Mouse (Mus musculus): Measurements from ENCODE around the gene Ndufb5. TPM values are rescaled to one million over a fixed set of nuclear protein-coding genes. Genes with fewer than 3 reads are reported as not detected.
A peak's percentile ranks its signal among the peaks of the same experiment; 100 is the strongest.

Ndufb5 gene
- polyA plus RNA-seq (2015; fragmentation: Nextera tagmentation; extraction: Ambion mirVana), result 621 and 623 TPM in 2 replicates

- H3K27me3 ChIP-seq (ENCODE audit: control insufficient read depth, insufficient read depth, low read length), result no peaks in the 10 kb centered on the region
- peaks cover 25% of the 10 kb centered on the region for H3K4me1 ChIP-seq (ENCODE audit: control insufficient read depth, insufficient read depth, low read length)
- ATAC-seq (replicated peaks; ENCODE audit: extremely low read depth, insufficient read depth, low FRiP score), result peak; percentile 96
- H3K36me3 ChIP-seq (ENCODE audit: control insufficient read depth, insufficient read depth), result peaks cover 18% of the 10 kb centered on the region
- peak within 1 kb of the TSS; percentile 89 for H3K4me2 ChIP-seq (ENCODE audit: low read depth, low read length)
- H3K9me3 ChIP-seq (replicated peaks; ENCODE audit: control insufficient read depth, low read length), result no peaks in the 10 kb centered on the region
- peak within 1 kb of the TSS; percentile 94 for H3K27ac ChIP-seq (ENCODE audit: low read length)
- under 1% methylated on average over 62 of the region's 62 CpGs for WGBS
- H3K4me3 ChIP-seq (ENCODE audit: low read length), result peak within 1 kb of the TSS; percentile 99
- peak within 1 kb of the TSS; percentile 94 for H3K9ac ChIP-seq (ENCODE audit: low read length)
These were observed at the start of gene Ndufb5 for GRCm38 (mm10) chr3:32736244-32737171. TSS of gene Ndufb5 (plus strand) at chr3:32736990.

- H3K27ac ChIP-seq (ENCODE audit: low read length), result no peak overlapping the region
- no peaks in the 10 kb centered on the region for H3K36me3 ChIP-seq (ENCODE audit: control insufficient read depth, insufficient read depth)
- no peak for ATAC-seq (replicated peaks; ENCODE audit: extremely low read depth, insufficient read depth, low FRiP score)
- no peak overlapping the region for H3K4me2 ChIP-seq (ENCODE audit: low read depth, low read length)
- H3K9me3 ChIP-seq (replicated peaks; ENCODE audit: control insufficient read depth, low read length), result no peaks in the 10 kb centered on the region
- 58% methylated on average over 4 of the region's 4 CpGs for WGBS
- H3K4me3 ChIP-seq (ENCODE audit: low read length), result no peak overlapping the region
- H3K4me1 ChIP-seq (ENCODE audit: control insufficient read depth, insufficient read depth, low read length), result no peaks in the 10 kb centered on the region; the same call in 1 of the 2 replicates
- no peak overlapping the region for H3K9ac ChIP-seq (ENCODE audit: low read length)
- H3K27me3 ChIP-seq (ENCODE audit: control insufficient read depth, insufficient read depth, low read length), result no peaks in the 10 kb centered on the region; the same call in 1 of the 2 replicates
These were observed 49.6 kb upstream of the Ndufb5 start for GRCm38 (mm10) chr3:32687156-32687555.

- H3K27ac ChIP-seq (ENCODE audit: low read length), result no peak overlapping the region
- H3K4me1 ChIP-seq (ENCODE audit: control insufficient read depth, insufficient read depth, low read length), result no peaks in the 10 kb centered on the region; the same call in 1 of the 2 replicates
- no peak overlapping the region for H3K4me3 ChIP-seq (ENCODE audit: low read length)
- H3K9ac ChIP-seq (ENCODE audit: low read length), result no peak overlapping the region
- H3K36me3 ChIP-seq (ENCODE audit: control insufficient read depth, insufficient read depth), result no peaks in the 10 kb centered on the region
- H3K4me2 ChIP-seq (ENCODE audit: low read depth, low read length), result no peak overlapping the region
- ATAC-seq (replicated peaks; ENCODE audit: extremely low read depth, insufficient read depth, low FRiP score), result no peak
- 57% methylated on average over 9 of the region's 9 CpGs for WGBS
- H3K9me3 ChIP-seq (replicated peaks; ENCODE audit: control insufficient read depth, low read length), result no peaks in the 10 kb centered on the region
- H3K27me3 ChIP-seq (ENCODE audit: control insufficient read depth, insufficient read depth, low read length), result no peaks in the 10 kb centered on the region; the same call in 1 of the 2 replicates
These were observed 47.2 kb upstream of the Ndufb5 start for GRCm38 (mm10) chr3:32689567-32689999.

GRCm38 (mm10) chr3:32690008-32690407 lies 46.8 kb upstream of the Ndufb5 start:
- ATAC-seq (replicated peaks; ENCODE audit: extremely low read depth, insufficient read depth, low FRiP score), result no peak
- WGBS, result 69% methylated on average over 3 of the region's 3 CpGs
- no peak overlapping the region for H3K27ac ChIP-seq (ENCODE audit: low read length)

GRCm38 (mm10) chr3:32690901-32691300 lies 45.9 kb upstream of the Ndufb5 start:
- 31% methylated on average over 1 of the region's 1 CpGs for WGBS
- H3K27ac ChIP-seq (ENCODE audit: low read length), result no peak overlapping the region
- H3K9me3 ChIP-seq (replicated peaks; ENCODE audit: control insufficient read depth, low read length), result no peaks in the 10 kb centered on the region
- H3K4me2 ChIP-seq (ENCODE audit: low read depth, low read length), result no peak overlapping the region
- H3K27me3 ChIP-seq (ENCODE audit: control insufficient read depth, insufficient read depth, low read length), result no peaks in the 10 kb centered on the region; the same call in 1 of the 2 replicates
- no peak for ATAC-seq (replicated peaks; ENCODE audit: extremely low read depth, insufficient read depth, low FRiP score)
- no peaks in the 10 kb centered on the region for H3K36me3 ChIP-seq (ENCODE audit: control insufficient read depth, insufficient read depth)
- no peak overlapping the region for H3K9ac ChIP-seq (ENCODE audit: low read length)
- no peak overlapping the region for H3K4me3 ChIP-seq (ENCODE audit: low read length)
- H3K4me1 ChIP-seq (ENCODE audit: control insufficient read depth, insufficient read depth, low read length), result no peaks in the 10 kb centered on the region; the same call in 1 of the 2 replicates

More at GRCm38 (mm10) chr3:32690008-32690407, 46.8 kb upstream of the Ndufb5 start:
- no peaks in the 10 kb centered on the region for H3K9me3 ChIP-seq (replicated peaks; ENCODE audit: control insufficient read depth, low read length)
- H3K36me3 ChIP-seq (ENCODE audit: control insufficient read depth, insufficient read depth), result no peaks in the 10 kb centered on the region
- no peaks in the 10 kb centered on the region; the same call in 1 of the 2 replicates for H3K27me3 ChIP-seq (ENCODE audit: control insufficient read depth, insufficient read depth, low read length)
- H3K4me2 ChIP-seq (ENCODE audit: low read depth, low read length), result no peak overlapping the region
- H3K4me1 ChIP-seq (ENCODE audit: control insufficient read depth, insufficient read depth, low read length), result no peaks in the 10 kb centered on the region; the same call in 1 of the 2 replicates
- no peak overlapping the region for H3K4me3 ChIP-seq (ENCODE audit: low read length)
- H3K9ac ChIP-seq (ENCODE audit: low read length), result no peak overlapping the region

- H3K4me2 ChIP-seq (ENCODE audit: low read depth, low read length), result no peak overlapping the region
- WGBS, result 61% methylated on average over 5 of the region's 5 CpGs
- H3K27ac ChIP-seq (ENCODE audit: low read length), result no peak overlapping the region
These were observed 44.9 kb upstream of the Ndufb5 start for GRCm38 (mm10) chr3:32691841-32692240.

GRCm38 (mm10) chr3:32694211-32694610 lies 42.6 kb upstream of the Ndufb5 start:
- ATAC-seq (replicated peaks; ENCODE audit: extremely low read depth, insufficient read depth, low FRiP score), result no peak
- Histone ChIP-seq H3K4me1 (ENCODE audit: control insufficient read depth, insufficient read depth, low read length) (no peaks in the 10 kb centered on the region; the same call in 1 of the 2 replicates), H3K9me3 (replicated peaks; ENCODE audit: control insufficient read depth, low read length) (no peaks in the 10 kb centered on the region), H3K27me3 (ENCODE audit: control insufficient read depth, insufficient read depth, low read length) (no peaks in the 10 kb centered on the region; the same call in 1 of the 2 replicates), H3K4me2 (ENCODE audit: low read depth, low read length) (no peak overlapping the region), H3K27ac (ENCODE audit: low read length) (no peak overlapping the region), H3K36me3 (ENCODE audit: control insufficient read depth, insufficient read depth) (no peaks in the 10 kb centered on the region), H3K4me3 (ENCODE audit: low read length) (no peak overlapping the region), H3K9ac (ENCODE audit: low read length) (no peak overlapping the region)
- 59% methylated on average over 5 of the region's 5 CpGs for WGBS

More at GRCm38 (mm10) chr3:32691841-32692240, 44.9 kb upstream of the Ndufb5 start:
- ATAC-seq (replicated peaks; ENCODE audit: extremely low read depth, insufficient read depth, low FRiP score), result no peak
- Histone ChIP-seq H3K9me3 (replicated peaks; ENCODE audit: control insufficient read depth, low read length) (no peaks in the 10 kb centered on the region), H3K9ac (ENCODE audit: low read length) (no peak overlapping the region), H3K4me3 (ENCODE audit: low read length) (no peak overlapping the region), H3K36me3 (ENCODE audit: control insufficient read depth, insufficient read depth) (no peaks in the 10 kb centered on the region), H3K4me1 (ENCODE audit: control insufficient read depth, insufficient read depth, low read length) (no peaks in the 10 kb centered on the region; the same call in 1 of the 2 replicates), H3K27me3 (ENCODE audit: control insufficient read depth, insufficient read depth, low read length) (no peaks in the 10 kb centered on the region; the same call in 1 of the 2 replicates)

GRCm38 (mm10) chr3:32694737-32695582 lies 41.8 kb upstream of the Ndufb5 start:
- Histone ChIP-seq H3K27me3 (ENCODE audit: control insufficient read depth, insufficient read depth, low read length) (no peaks in the 10 kb centered on the region; the same call in 1 of the 2 replicates), H3K36me3 (ENCODE audit: control insufficient read depth, insufficient read depth) (no peaks in the 10 kb centered on the region), H3K27ac (ENCODE audit: low read length) (no peak overlapping the region), H3K9me3 (replicated peaks; ENCODE audit: control insufficient read depth, low read length) (no peaks in the 10 kb centered on the region), H3K4me3 (ENCODE audit: low read length) (no peak overlapping the region), H3K4me1 (ENCODE audit: control insufficient read depth, insufficient read depth, low read length) (no peaks in the 10 kb centered on the region; the same call in 1 of the 2 replicates), H3K4me2 (ENCODE audit: low read depth, low read length) (no peak overlapping the region), H3K9ac (ENCODE audit: low read length) (no peak overlapping the region)
- no peak for ATAC-seq (replicated peaks; ENCODE audit: extremely low read depth, insufficient read depth, low FRiP score)
- WGBS, result 60% methylated on average over 12 of the region's 12 CpGs

Data from heart, embryonic 16.5 days (tissue).